Mouse (Mus musculus) liver, adult 2 months (tissue): ENCODE measurements around the gene Mta2.

Experiments
- CTCF ChIP-seq: fragments of 200-500 bp; IDR thresholded peaks from 2 replicates; pipeline ENCODE4 v1.5.1; 2011; ENCODE audit warnings: low read depth, low read length, control low read depth
- POLR2A ChIP-seq: fragments of 200-500 bp; IDR thresholded peaks from 2 replicates; pipeline ENCODE4 v1.6.1; 2011; ENCODE audit warnings: low read length, control low read depth; ENCODE audit not compliant: insufficient read depth; ENCODE audit errors: extremely low read depth

GRCm38 (mm10) chr19:8999223-8999622, 57.5 kb downstream of the Mta2 start:
- no peak for TF ChIP-seq CTCF
- no peak for TF ChIP-seq POLR2A
